Mouse (Mus musculus) erythroblast, embryonic 14.5 days (primary cell): ENCODE results near the gene Ctrc.

Experiments
- GATA1 ChIP-seq: IDR thresholded peaks from 2 replicates; pipeline ENCODE4 v1.6.1; 2012; ENCODE audit warnings: low read length, inconsistent platforms, mixed read lengths
- TAL1 ChIP-seq: IDR thresholded peaks from 3 replicates; pipeline ENCODE4 v1.6.1; 2012; ENCODE audit warnings: low read length, inconsistent platforms, mixed read lengths

GRCm38 (mm10) chr4:141792554-141793281 lies 53.4 kb downstream of the Ctrc start:
- peak; percentile 76 for TF ChIP-seq GATA1
- TF ChIP-seq TAL1, result no peak
